Mouse (Mus musculus): Measurements from ENCODE around the gene Plxna3.

Gene Plxna3

DNA sequence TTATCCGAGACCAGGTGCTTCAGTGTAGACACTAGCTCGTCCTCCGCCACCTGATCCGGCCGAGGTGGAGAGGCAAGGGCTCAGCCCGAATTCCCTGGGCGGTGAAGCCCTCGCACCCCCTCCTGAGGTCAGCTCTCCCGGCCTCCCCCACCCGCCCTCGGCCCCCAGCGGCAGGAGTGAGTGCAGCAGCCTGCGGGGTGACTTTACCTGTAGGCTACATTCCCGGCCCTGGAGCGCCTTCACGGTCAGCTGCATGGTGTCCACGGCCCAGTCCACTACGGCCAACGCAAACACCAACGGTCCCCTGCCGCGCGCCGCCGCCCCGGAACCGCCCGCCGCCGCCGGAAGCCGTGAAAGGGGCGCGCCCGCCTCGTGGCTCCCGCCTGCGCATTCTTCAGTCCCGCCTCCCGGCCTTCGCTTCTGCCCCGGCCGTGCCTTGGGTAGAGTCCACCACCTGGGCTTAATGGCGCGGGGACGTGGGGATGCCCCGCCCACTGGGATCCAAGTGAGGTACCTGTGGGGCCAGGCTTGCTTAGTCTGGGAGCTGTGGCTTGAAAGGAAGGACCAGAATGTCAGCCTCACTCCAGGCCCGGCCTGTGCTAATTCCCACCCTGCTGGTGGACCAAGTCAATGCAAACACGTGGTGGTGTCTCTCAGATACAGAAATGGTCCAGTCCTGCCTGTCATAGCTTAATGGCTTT lies 39.5 kb downstream of the Plxna3 start:
- DNase-seq (ENCODE audit: low spot score), result peak; percentile 76

DNA sequence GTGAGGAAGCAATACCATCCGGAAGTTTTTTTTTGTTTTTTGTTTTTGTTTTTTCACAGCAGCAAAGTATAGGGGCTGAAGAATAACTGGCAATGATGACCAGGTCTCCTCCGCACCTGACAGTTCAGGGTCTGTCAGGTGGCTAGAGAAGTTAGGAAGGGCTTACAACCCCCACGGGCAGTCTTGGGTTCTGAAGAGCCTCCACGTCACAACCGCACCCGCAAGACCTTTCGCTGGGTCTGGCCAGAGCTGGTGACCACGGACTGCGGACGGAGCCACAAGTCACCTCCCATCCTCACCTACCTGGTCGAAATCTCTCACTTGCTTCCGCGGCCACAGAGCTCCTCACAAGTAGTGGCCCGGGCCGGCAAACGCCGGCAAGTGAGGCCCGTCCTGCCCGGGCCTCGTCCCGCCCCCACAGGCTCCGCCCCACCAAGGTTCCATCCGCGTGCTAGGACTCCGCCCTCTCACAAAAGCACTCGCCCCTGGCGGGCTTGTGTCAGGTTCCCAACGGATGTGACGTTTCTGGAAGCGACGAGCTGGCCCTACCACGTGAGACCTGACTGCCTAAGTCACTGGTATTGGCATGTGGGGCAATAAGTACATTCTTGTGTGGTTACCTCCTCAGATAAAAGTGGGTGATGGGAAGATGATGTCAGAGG lies 44.2 kb downstream of the Plxna3 start, which contains the start of the genes Ubl4a and Slc10a3:
Ubl4a (minus strand) TSS at position 331 of the 662 bp plus-strand sequence.
Slc10a3 (minus strand) TSS at position 462 of the 662 bp plus-strand sequence.
- DNase-seq (ENCODE audit: low spot score), result peak; percentile 89

DNA sequence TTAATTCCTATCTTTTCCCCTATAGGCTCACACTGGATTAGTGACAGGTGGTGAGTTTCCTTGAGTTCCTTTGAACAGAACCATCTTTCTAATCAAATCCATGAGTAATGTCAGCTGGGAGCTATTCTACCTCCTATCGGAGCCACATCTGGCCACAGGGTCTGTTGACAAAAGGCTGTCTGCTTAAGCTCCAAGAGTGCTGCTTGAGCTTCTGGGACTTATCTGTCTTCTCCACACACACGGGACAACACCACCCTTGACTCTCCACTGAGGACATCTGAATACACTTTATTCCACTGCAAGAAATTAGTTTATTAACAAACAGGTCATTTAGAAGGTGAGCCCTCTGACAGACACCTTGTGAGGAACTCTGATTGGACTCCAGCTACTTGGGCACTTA lies 55.6 kb downstream of the Plxna3 start:
- no peak for DNase-seq (ENCODE audit: low spot score)

DNA sequence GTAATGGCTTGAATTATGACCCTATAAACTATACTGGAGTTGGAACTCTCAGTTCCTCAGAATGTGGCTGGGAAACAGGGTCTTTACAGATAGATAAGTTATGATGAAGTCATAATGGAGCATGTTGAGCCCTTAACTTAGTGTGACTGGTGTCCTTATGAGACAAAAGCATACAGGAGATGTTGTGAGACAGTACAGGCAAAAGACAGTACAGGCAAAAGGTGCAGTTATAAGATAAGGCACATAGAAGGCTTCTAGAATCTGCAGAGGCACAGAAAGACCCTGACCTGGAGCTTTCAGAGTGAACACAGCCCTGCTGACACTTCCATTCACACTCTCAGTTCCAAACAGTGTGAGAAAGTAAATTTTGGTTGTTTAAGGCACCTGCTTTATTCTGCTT lies 59.3 kb downstream of the Plxna3 start:
- DNase-seq (ENCODE audit: low spot score), result no peak

DNA sequence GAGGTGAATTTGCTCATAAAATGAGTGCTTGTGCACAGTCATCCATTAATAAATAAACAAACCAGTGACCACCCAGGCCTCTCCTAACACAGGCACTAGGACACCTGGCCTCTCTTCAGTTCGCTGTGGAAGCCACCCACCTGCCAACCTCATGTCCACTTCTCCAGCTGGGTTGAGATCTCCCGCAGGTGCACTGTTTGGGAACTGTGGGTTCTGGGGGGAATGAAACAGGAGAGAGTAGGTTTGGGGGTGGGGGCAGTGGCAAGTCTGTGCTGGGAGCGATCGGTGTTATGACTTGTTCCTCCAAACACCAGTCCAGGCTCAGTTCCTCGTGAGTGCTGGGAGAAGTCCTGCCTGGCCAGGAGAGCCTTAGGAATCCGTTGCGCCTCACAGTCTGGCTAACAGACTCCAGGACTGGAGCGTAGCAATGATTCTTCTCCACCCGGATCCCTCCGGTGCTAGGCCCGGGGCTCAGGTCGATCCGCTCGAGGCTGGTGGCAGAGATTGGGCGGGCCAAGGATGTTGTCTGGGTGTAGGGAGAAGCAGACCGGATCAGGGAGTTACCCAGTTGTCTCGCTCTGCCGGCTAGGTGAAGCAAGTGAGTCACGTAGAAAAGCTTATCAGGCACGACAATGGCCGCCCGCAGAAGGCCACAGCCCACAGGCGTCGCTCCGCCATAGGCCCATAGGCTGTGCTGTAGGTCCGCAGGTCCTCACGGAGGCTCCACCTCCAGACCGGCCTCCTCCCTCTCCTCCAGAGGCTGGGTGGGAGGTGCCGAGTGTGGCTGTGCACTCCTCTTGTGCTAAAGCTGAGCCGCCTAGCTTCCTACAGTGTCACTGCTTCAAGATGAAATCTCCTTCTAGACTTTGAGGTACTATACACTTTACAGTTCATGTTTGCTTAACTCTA lies 63.9 kb downstream of the Plxna3 start, which contains the start of the genes Fam3a and Ikbkg:
Fam3a (minus strand) TSS at position 738 of the 909 bp plus-strand sequence.
Ikbkg (plus strand) TSS at position 756 of the 909 bp plus-strand sequence.
- DNase-seq (ENCODE audit: low spot score), result peak; percentile 85

All from urinary bladder, postnatal 14 days (tissue).